Mouse (Mus musculus) hindbrain, embryonic 11.5 days (tissue): ENCODE data around the gene Tex44. TPM values are rescaled to one million over a fixed set of nuclear protein-coding genes. Genes with fewer than 3 reads are reported as not detected.

Experiments used
- ATAC-seq: fragments of 200-750 bp; cut with Nextera tagmentation; 2 replicates; pipeline ENCODE4 v1.8.0; 2017; ENCODE audit warnings: mild to moderate bottlenecking, moderate TSS enrichment, moderate library complexity; ENCODE audit not compliant: low FRiP score
- DNase-seq: peaks from one replicate; pipeline ENCODE4 v3.0.0-alpha.2; 2015; ENCODE audit warnings: low spot score
- H3K27ac ChIP-seq: fragments of 300-500 bp; sonication (generic); 2 replicates; pipeline ENCODE4 v1.5.1; 2014; ENCODE audit warnings: mild to moderate bottlenecking, low read depth, low read length
- H3K27me3 ChIP-seq: fragments of 300-500 bp; sonication (generic); 2 replicates; pipeline ENCODE4 v1.6.1; 2014; ENCODE audit warnings: mild to moderate bottlenecking, low read length, moderate library complexity, mixed read lengths; ENCODE audit not compliant: control insufficient read depth, insufficient read depth
- H3K36me3 ChIP-seq: fragments of 300-500 bp; sonication (generic); 2 replicates; pipeline ENCODE4 v1.6.1; 2014; ENCODE audit warnings: mild to moderate bottlenecking, low read length, moderate library complexity, mixed read lengths; ENCODE audit not compliant: control insufficient read depth, insufficient read depth
- H3K4me1 ChIP-seq: fragments of 300-500 bp; sonication (generic); replicated peaks from 2 replicates; pipeline ENCODE4 v1.6.1; 2014; ENCODE audit warnings: low read length, mixed read lengths; ENCODE audit not compliant: control insufficient read depth, insufficient read depth
- H3K4me2 ChIP-seq: fragments of 300-500 bp; sonication (generic); replicated peaks from 2 replicates; pipeline ENCODE4 v1.6.1; 2014; ENCODE audit warnings: mild to moderate bottlenecking, low read depth, low read length
- H3K4me3 ChIP-seq: fragments of 300-500 bp; sonication (generic); 2 replicates; pipeline ENCODE4 v1.5.1; 2014; ENCODE audit warnings: low read depth, low read length
- H3K9ac ChIP-seq: fragments of 300-500 bp; sonication (generic); 2 replicates; pipeline ENCODE4 v1.6.1; 2014; ENCODE audit warnings: low read depth, low read length
- H3K9me3 ChIP-seq: fragments of 300-500 bp; sonication (generic); 2 replicates; pipeline ENCODE4 v1.6.1; 2016; ENCODE audit warnings: low read length; ENCODE audit not compliant: control insufficient read depth
- WGBS: fragments of 180-500 bp; shearing (Covaris S2); extraction: QIAGEN DNeasy Blood & Tissue Kit; methylation state at CpG from one replicate; pipeline ENCODE4 v1.1.7; 2014; 5-methylcytosine and 5-hydroxymethylcytosine counted together
- polyA plus RNA-seq: library from polyadenylated mRNA; unstranded; fragments of >200 nt; fragmentation: Nextera tagmentation; extraction: Ambion mirVana; gene quantifications from 2 replicates; pipeline ENCODE4 v1.2.1, GENCODE M21; 2014

Tex44 gene
- polyA plus RNA-seq, 1 experiment from 2014 or later: 0.15 TPM

GRCm38 (mm10) chr1:86409476-86409875, 16.7 kb upstream of the Tex44 start:
- H3K4me1 ChIP-seq: no peaks in the 10 kb centered on the region
- H3K9me3 ChIP-seq: no peaks in the 10 kb centered on the region
- ATAC-seq (no peak), DNase-seq (no peak)
- H3K4me2 ChIP-seq: no peak overlapping the region
- H3K9ac ChIP-seq: no peak overlapping the region
- no peak overlapping the region for H3K27ac ChIP-seq
- no peak overlapping the region for H3K4me3 ChIP-seq
- WGBS: 97% methylated on average over 2 of the region's 2 CpGs
- H3K27me3 ChIP-seq: no peaks in the 10 kb centered on the region
- H3K36me3 ChIP-seq: no peaks in the 10 kb centered on the region

- H3K9me3 ChIP-seq: no peaks in the 10 kb centered on the region
- no peak for DNase-seq
- WGBS: 91% methylated on average over 5 of the region's 5 CpGs
Measured at GRCm38 (mm10) chr1:86414715-86415114, 11.4 kb upstream of the Tex44 start.

GRCm38 (mm10) chr1:86415144-86415543, 11.0 kb upstream of the Tex44 start:
- Histone ChIP-seq H3K4me3 (no peak overlapping the region), H3K27ac (no peak overlapping the region), H3K4me2 (no peak overlapping the region), H3K36me3 (no peaks in the 10 kb centered on the region), H3K4me1 (no peaks in the 10 kb centered on the region), H3K27me3 (no peaks in the 10 kb centered on the region), H3K9ac (no peak overlapping the region), H3K9me3 (no peaks in the 10 kb centered on the region)
- ATAC-seq (no peak), DNase-seq (no peak)
- 84% methylated on average over 2 of the region's 2 CpGs for WGBS

More at GRCm38 (mm10) chr1:86414715-86415114, 11.4 kb upstream of the Tex44 start:
- no peak overlapping the region for H3K9ac ChIP-seq
- no peak overlapping the region for H3K4me3 ChIP-seq
- no peaks in the 10 kb centered on the region for H3K36me3 ChIP-seq
- no peak for ATAC-seq
- no peak overlapping the region for H3K4me2 ChIP-seq
- no peaks in the 10 kb centered on the region for H3K27me3 ChIP-seq
- no peak overlapping the region for H3K27ac ChIP-seq
- H3K4me1 ChIP-seq: no peaks in the 10 kb centered on the region

GRCm38 (mm10) chr1:86415612-86416184, 10.4 kb upstream of the Tex44 start:
- no peaks in the 10 kb centered on the region for H3K9me3 ChIP-seq
- no peaks in the 10 kb centered on the region for H3K36me3 ChIP-seq
- H3K27me3 ChIP-seq: no peaks in the 10 kb centered on the region
- H3K27ac ChIP-seq: no peak overlapping the region
- no peak for ATAC-seq
- WGBS: 79% methylated on average over 7 of the region's 7 CpGs
- H3K4me1 ChIP-seq: no peaks in the 10 kb centered on the region
- DNase-seq: no peak
- H3K4me3 ChIP-seq: no peak overlapping the region
- no peak overlapping the region for H3K4me2 ChIP-seq
- no peak overlapping the region for H3K9ac ChIP-seq

- no peaks in the 10 kb centered on the region for H3K9me3 ChIP-seq
- no peak overlapping the region for H3K27ac ChIP-seq
- no peaks in the 10 kb centered on the region for H3K4me1 ChIP-seq
- no peak overlapping the region for H3K4me2 ChIP-seq
- H3K4me3 ChIP-seq: no peak overlapping the region
- no peaks in the 10 kb centered on the region for H3K27me3 ChIP-seq
- no peak overlapping the region for H3K9ac ChIP-seq
- DNase-seq: peak; percentile 55
- ATAC-seq: no peak
- 63% methylated on average over 6 of the region's 6 CpGs for WGBS
- no peaks in the 10 kb centered on the region for H3K36me3 ChIP-seq
Measured at GRCm38 (mm10) chr1:86416321-86416720, 9.8 kb upstream of the Tex44 start.

GRCm38 (mm10) chr1:86421007-86421406, 5.1 kb upstream of the Tex44 start:
- no peaks in the 10 kb centered on the region for H3K9me3 ChIP-seq
- no peaks in the 10 kb centered on the region; the same call in 1 of the 2 replicates for H3K4me1 ChIP-seq
- no peaks in the 10 kb centered on the region for H3K27me3 ChIP-seq
- H3K4me3 ChIP-seq: no peak overlapping the region
- no peaks in the 10 kb centered on the region for H3K36me3 ChIP-seq
- ATAC-seq (no peak), DNase-seq (peak; percentile 27)
- no peak overlapping the region for H3K27ac ChIP-seq
- no peak overlapping the region for H3K4me2 ChIP-seq
- 36% methylated on average over 10 of the region's 10 CpGs for WGBS
- H3K9ac ChIP-seq: no peak overlapping the region

GRCm38 (mm10) chr1:86423879-86424278, 2.2 kb upstream of the Tex44 start:
- Histone ChIP-seq H3K36me3 (no peaks in the 10 kb centered on the region), H3K4me3 (no peak overlapping the region), H3K27me3 (no peaks in the 10 kb centered on the region), H3K9ac (no peak overlapping the region), H3K9me3 (no peaks in the 10 kb centered on the region), H3K27ac (0 out of 2 replicates have a peak overlapping the region, but pooled peaks have one; percentile 33), H3K4me1 (no peaks in the 10 kb centered on the region; the same call in 1 of the 2 replicates), H3K4me2 (no peak overlapping the region)
- WGBS: 72% methylated on average over 5 of the region's 5 CpGs
- no peak for ATAC-seq
- DNase-seq: no peak

- H3K4me2 ChIP-seq: no peak overlapping the region
- H3K27me3 ChIP-seq: no peaks in the 10 kb centered on the region
- ATAC-seq (peak; percentile 29), DNase-seq (no peak)
- H3K36me3 ChIP-seq: no peaks in the 10 kb centered on the region
- H3K4me3 ChIP-seq: no peak overlapping the region
- H3K4me1 ChIP-seq: no peaks in the 10 kb centered on the region; the same call in 1 of the 2 replicates
- 88% methylated on average over 1 of the region's 1 CpGs for WGBS
- peak overlapping the region; percentile 60; the same call in 1 of the 2 replicates for H3K27ac ChIP-seq
- H3K9me3 ChIP-seq: no peaks in the 10 kb centered on the region
- H3K9ac ChIP-seq: no peak overlapping the region
Measured at GRCm38 (mm10) chr1:86424336-86424735, 1.8 kb upstream of the Tex44 start.

- WGBS: 19% methylated on average over 11 of the region's 11 CpGs
- Histone ChIP-seq H3K27me3 (no peaks in the 10 kb centered on the region), H3K9ac (peak overlapping the region; percentile 46), H3K4me2 (0 out of 2 replicates have a peak overlapping the region, but pooled peaks have one; percentile 15), H3K27ac (peak overlapping the region; percentile 60), H3K36me3 (no peaks in the 10 kb centered on the region), H3K4me1 (no peaks in the 10 kb centered on the region; the same call in 1 of the 2 replicates), H3K9me3 (no peaks in the 10 kb centered on the region), H3K4me3 (no peak overlapping the region)
- peak; percentile 47 for DNase-seq
- peak; percentile 83 for ATAC-seq
Measured at GRCm38 (mm10) chr1:86424835-86425547, 1.1 kb upstream of the Tex44 start.
